Mouse (Mus musculus): ENCODE measurements around the gene Uqcr11.

Gene Uqcr11

DNA sequence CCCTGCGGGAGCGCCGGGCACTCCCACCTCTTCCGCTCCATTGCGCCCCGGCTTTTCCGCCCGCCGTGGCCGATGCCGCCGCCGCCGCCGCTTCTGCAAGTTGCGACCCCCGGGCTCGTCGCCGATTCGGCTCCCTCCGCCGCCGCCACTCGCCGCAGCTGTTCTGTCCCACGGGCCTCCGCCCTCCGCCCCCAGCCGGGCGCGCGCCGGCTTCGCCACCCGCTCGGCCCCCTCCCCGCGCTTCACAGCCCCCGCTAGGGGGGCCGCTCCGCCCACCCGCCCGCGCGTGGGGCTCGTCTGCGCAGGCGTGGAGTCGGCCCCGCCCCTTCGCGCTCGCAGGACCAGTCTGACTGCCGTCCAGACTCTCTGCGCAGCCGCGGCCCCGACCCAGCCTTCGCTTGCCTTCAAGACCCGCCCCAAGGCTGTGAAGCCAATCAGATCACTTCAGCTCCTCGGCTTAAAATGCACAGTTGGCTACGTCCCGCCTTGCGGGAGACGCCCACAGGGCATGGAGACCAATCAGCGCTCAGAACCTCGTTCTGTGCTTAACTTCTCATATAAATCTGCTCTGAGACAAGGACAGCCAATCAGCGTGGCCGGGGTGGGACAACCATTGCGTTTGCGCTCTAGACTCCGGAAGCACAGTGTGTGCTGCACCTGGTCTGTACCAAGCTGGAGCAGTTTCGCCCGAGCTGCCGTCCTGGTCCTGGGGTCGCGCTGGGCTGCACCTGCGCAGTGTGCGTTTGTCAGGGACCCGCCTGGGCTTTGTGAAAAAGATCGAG is 7.2 kb downstream of the Uqcr11 start, which contains the start of gene Mbd3:
Gene Mbd3, minus strand, starts transcription at position 360 of the 782 bp plus-strand sequence.
- peak; percentile 100 for DNase-seq (ENCODE audit: low read depth, low spot score)

DNA sequence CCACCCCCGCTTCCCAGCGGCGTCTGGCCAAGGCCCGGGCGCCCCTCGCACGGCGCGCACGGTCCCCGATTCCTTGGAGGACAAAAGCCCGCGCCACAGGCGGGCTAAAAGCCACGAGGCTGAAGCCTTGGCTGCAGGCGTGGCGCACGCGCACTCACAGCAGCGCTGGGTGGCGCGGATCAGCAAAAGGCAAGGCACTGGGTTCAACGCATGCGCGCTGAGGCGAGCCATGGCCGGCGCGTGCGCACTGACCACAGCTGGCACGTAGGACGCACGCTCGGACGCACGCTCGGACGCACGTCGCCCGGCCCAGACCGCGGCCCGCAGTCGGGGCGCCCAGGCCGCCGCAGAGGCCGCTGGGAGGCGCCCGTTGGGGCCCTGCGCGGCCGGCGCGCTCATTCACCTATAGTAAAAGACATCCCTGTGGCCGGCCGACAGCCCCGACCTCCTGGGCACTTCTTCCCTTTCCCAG is 7.9 kb downstream of the Uqcr11 start:
- peak; percentile 96 for DNase-seq (ENCODE audit: low read depth, low spot score)

DNA sequence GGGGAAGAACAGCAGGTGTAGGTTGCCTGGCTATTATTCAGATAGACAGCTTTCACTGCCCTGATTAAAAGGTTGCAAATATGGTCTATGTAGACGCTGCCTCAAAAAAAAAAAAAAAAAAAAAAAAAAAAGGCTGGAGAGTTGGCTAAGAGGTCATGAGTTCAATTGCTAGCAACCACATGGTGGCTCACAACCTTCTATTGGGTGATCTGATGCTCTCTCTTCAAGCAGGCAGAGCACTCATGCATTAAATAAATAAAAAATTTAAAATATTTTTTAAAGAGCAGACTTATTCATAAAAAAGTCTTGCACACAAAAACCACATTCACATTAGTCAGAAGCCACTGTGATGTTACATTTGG is 8.5 kb downstream of the Uqcr11 start:
- no peak for DNase-seq (ENCODE audit: low read depth, low spot score)

DNA sequence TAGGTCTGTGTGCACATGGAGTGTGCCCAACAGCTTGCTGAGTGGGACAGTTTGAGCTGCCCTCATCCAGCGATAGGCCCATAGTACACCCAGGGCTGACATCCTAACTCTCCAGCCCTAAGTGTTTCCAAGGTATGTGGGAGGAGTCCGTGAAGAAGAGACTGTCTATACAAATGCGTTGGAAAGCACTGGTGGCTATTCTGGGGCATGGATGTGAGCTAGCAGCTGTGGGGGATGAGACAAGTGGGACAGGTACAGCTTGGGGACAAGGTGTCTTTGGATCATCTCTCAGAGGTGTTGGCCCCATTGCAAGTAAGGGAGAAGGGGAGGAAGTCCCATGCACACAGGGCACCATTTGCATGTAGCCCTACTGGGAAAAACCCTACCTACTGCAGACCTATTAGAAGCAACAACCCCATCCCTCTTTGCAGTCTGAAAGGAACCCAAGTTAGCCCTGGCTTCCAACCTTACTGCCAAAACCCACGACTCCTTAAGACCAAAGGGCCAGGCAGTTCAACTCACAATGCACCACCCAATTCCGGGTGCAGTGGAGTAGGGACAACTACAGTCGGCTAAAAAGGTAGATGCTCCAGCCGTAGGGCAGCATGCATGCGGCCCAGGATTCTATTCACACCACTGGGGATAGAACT is 9.0 kb downstream of the Uqcr11 start:
- no peak for DNase-seq (ENCODE audit: low read depth, low spot score)

DNA sequence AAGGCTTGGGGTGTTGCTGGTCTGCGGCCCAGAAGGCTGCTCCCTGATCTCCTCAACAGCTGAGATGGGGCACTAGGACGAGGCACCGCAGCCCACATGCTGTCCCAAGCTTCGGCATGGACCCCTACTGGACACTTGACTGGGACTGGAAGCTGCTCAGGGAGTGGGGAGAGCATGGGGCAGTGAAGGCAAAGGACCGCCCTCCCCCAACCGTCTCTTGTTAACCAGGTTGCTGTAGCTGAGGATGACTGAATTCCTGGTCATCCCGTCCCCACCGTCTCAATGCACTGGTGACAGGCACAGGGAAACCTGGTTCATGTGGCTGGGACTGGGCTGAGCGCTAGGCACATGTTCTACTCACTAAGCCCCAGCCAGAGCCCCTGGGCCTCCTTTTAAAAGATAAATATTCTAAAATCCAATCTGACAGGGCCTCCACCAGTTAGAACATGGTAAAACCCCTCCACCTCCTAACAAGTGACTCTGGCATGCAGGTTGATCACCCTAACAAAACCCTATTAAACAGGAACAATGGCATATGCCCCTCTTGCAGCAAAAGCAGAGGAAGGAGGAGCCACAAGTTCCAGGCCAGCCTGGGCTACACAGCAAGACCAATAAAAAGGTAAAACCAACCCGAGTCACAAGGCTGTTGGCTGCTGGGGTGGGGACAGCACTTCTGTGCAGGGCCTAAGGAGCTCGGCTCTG is 9.7 kb downstream of the Uqcr11 start:
- no peak for DNase-seq (ENCODE audit: low read depth, low spot score)

DNA sequence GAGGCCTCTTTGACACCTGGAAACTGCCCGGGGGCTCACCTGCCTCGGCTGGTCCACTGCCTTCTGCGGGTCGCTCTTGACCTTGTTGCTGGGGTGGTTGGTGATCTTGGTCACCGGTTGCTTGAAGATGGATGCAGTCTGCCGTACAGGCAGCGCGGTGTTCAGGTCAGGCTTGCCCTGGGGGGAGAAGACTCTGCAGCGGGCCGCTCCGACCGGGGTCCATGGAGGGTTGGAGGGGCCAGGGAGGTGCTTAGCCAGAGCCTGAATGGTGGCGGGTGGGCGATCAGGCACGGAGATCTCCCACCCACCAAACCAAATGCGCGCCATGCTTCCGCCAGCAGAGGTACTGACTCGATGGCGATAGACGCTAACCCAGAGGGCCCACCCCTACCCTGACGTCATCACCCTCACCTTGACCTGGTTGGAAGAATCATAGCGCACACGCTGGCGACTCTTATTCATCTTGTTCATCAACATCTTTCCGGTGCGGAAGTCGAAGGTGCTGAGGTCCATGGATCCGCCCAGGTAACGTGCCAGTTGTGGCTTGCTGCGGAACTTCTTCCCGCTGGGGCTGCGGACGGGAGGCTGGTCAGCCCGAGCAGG is 11.5 kb downstream of the Uqcr11 start:
- DNase-seq (ENCODE audit: low read depth, low spot score) = no peak

DNA sequence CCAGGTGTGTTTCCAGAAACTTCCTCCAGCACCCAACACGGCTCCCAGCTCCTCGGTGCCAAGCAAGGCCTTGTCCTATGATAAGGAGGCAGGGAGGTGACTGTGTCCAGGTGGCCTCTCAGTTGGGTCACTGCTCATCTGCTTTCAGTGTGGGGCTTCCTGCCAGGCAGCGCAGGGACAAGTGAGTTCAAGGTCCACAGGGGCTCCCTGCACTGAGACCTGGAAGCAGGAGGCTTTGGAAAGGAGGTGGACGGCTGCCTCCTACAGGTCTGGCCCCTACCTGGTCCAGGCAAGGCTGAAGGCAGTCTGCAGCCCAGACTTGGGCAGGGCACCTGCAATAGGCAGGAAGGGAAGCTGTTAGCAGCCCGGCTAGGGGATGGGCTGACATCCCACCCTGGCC is 13.9 kb downstream of the Uqcr11 start:
- DNase-seq (ENCODE audit: low read depth, low spot score) = no peak

DNA sequence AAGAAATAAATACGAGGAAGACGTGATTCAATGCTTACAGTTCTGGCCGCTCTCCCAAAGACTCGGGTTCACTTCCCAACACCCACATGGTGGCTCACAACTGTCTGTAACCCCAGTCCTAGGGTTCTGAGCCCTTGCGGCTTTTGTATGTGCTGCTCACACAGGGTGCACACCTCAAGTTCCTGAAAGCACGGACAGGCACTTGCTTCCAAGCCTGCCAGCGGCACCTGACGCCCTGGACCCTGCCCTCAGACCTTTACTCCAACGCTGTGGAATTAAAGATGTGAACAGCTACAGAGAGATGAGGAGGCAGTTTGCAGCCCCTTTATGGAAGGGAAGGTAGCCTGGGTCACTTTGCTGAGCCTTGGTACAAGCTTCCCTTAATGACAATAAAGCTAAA is 15.9 kb downstream of the Uqcr11 start:
- no peak for DNase-seq (ENCODE audit: low read depth, low spot score)

DNA sequence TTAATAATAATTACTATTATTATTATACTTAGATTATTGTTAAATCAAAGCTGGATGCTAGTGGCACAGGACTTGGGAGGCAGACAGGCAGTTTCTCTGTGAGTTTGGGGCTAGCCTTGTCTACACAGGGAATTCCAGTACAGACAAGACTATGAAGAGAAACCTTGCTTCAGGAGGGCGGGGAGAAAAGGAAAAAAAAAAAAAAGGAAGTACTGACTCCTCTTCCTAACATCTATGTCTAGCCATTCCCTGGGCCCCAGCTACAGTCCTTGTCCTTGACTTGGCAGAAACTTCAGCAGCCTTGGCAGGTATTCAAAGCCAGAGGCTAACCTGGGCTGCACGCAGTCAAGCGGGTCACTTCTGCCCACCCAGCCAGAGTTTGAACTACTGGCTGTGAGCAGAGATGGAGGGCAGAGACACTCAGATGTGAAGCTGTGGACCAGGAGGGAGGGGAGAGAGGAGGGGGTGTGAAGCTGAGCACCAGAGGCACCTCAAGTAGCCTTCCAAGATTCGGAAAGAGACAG is 17.4 kb downstream of the Uqcr11 start:
- no peak for DNase-seq (ENCODE audit: low read depth, low spot score)

DNA sequence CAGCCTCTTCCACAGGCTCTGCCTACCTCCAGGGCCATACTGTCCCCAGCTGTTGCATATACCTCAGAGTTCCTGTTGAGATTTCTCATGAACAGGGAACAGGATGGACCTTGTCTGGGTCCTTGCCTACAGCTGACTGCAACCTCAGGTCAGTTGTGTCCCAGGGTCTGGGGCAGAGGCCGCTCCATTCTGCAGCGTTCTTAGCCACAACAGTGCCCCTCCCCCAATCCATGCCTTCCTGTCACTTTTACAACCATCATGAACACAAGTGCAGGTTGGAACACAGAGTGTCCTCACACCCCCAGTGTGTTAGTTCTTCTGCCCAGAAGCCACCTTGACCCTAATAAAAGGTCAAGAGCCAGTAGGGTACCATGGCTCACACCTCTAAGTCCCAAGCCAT is 17.9 kb downstream of the Uqcr11 start:
- no peak for DNase-seq (ENCODE audit: low read depth, low spot score)

DNA sequence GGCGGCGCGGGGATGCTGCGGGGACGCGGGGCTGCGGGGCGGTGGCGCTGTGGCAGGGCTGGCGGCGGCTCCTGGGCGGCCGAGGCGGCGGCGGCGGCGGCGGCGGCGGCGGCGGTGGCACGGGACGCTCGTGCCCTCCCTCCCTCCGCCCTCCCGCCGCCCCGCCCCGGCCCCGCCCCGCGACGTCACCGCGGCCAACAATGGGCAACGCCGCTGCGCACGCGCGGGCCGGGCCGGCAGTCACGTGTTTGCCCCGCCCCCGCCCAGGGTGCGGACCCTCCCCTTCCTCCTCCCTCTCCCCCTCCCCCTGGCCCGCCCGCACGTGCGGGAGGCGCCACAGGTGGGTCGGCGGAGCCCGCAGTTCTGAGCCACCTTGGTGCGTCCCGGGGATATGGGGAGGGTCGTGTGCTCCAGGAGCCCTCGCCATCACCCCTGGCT is 19.1 kb downstream of the Uqcr11 start, which contains the start of gene Mex3d:
Gene Mex3d, minus strand, starts transcription at position 138 of the 438 bp plus-strand sequence.
- DNase-seq (ENCODE audit: low read depth, low spot score) = no peak

DNA sequence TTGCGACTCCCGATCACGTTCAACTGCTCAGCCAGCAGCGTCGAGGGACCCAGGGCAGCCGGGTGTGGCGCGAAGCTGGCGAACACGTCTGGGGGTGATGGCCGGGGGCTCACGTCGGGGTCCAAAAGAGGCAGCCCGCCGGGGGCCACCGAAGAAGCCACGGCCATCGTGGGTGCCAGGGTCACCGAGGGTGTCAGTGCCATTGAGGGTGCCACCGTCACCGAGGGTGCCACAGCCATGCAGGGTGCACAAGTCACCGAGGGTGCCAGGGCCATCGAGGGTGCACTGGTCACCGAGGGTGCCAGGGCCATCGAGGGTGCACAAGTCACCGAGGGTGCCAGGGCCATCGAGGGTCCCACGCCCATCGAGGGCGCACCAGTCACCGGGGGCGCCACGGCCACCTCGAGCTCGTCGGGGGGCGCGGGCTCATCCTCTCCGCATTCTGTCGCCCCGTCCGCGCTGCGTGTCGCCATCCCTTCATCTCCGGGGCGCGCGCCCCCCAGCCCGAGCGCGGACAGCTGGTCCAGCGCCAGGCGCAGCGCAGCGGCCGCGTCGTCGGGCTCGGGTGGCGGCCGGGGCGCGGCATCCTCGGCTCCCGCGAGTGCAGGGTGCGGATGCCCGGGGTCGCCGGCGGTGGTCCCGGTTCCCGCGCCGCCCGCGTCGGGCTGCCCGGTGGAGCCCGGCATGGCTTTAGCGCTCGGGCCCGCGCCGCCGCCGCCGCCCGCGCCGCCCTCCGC is 19.7 kb downstream of the Uqcr11 start:
- DNase-seq (ENCODE audit: low read depth, low spot score) = no peak

DNA sequence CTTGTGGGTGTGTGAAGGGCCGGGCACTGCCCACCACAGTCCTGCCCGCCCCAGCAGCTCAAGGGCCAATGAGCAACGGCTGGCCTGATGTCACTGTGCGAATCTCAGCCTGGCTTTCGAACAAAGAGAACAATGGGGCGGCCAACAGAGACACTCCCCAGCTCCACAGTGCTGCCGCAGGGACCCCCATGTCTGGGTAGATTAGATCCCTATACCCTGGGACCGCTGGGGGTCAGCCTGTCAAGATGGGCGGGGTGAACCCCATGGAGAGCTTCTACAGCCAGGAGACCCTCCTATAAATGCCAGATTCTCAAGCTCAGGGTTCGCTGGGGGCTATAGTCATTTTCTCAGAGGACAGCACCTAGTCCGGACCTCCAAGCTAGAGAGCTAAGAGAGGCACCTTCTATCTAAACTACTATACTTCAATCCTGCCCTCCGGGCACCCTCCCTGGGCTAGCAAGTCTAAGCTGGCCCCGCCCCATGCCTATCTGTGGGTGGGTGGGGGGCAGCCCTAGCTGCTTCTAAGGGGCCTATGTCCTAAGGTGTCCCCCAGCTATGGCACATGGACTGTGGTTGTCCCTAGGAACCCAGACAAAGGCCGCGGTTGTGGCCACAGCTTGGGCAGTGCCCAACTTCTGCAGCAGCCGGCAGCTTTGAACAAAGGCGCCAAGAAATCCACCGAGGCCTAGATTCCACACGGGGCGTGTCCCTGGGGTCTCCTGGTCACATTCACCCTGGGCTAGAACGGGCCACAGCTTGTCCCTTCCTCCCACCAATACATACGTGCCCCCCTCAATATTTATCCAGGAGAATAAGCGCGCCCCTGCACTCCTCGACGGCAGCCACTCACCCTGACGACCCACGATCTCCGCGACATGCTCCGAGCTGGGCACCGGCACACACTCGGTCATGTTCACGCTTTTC is 20.6 kb downstream of the Uqcr11 start:
- DNase-seq (ENCODE audit: low read depth, low spot score) = no peak

DNA sequence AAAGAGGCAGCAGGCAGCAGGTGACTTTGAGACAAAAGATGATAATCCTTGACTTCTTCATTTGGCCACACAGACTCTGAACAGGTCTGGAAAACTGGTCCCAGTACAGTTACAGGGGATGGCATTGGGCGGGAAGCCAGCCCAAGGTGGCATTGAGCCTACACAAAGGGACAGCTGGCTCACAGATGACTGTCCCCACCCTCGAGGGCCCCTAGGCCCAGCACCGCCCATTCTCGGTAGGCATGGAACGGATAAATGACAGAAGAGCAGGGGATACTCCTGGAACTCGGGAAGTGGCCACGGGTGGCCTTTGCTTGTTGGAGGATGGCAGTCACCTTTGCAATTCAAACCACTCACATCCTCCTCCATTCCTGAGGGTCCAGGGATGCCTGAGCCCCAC is 21.3 kb downstream of the Uqcr11 start:
- DNase-seq (ENCODE audit: low read depth, low spot score) = no peak

DNA sequence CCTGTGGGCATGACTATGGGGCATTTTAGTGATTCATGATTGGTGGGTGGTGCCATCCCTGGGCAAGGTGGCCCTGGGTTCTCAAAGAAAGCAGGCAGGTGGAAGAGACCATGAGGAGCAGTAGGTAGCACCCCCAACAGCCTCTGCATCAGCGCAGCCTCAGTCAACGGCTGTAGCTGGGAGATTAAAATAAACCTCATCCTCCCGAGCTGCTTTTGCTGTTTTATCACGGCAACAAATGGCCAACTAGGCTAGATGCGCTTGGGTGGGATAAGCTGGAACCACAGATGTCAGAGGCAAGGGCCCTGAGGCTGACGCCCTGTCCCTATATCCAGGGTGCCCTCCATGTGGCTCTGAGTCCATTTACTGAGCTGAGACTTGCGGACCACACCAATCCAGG is 21.9 kb downstream of the Uqcr11 start:
- DNase-seq (ENCODE audit: low read depth, low spot score) = no peak

DNA sequence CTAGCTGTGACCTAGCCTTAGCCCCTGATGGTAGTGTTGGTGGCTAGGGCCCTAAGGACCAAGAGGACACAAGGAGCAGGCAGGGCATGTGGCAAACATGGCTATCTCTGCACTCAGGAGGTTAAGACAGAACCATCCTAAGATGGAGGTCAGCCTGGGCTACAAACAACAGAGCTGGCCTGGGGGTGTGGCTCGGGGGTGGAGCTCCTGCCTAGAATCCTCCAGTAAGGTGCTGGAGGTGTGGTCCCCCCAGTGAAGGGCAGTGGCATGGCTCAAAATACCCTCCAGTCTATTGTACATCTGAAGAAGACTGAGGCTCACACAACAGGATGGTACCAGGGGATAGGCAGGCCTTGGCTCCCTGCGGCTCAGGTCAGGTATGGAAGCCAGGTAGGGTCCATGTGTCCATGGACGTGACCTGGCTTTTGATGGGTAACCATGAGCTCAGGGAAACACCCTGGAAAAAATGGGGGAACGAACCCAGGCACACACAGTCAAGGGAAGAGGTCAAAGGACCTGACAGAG is 22.5 kb downstream of the Uqcr11 start:
- no peak for DNase-seq (ENCODE audit: low read depth, low spot score)

DNA sequence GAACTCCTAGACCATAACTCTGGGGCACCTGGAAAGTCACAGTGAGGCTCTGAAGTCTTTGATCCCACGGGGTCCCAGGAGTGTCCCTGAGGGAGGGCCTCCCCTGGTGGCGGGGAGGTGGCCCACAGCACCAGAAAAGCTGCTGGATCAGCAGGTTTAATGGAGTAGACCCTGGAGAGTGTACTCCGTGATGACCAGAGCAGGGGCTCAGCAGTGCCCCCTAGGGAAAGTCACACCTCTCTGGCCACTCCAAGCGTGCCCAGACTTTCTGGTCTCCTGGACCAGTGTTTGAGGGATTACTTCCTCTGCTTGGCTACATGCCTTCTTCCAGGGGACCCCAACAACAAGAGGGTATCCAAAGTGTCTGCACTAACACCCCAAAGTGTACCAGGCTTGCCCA is 23.2 kb downstream of the Uqcr11 start:
- DNase-seq (ENCODE audit: low read depth, low spot score) = no peak

DNA sequence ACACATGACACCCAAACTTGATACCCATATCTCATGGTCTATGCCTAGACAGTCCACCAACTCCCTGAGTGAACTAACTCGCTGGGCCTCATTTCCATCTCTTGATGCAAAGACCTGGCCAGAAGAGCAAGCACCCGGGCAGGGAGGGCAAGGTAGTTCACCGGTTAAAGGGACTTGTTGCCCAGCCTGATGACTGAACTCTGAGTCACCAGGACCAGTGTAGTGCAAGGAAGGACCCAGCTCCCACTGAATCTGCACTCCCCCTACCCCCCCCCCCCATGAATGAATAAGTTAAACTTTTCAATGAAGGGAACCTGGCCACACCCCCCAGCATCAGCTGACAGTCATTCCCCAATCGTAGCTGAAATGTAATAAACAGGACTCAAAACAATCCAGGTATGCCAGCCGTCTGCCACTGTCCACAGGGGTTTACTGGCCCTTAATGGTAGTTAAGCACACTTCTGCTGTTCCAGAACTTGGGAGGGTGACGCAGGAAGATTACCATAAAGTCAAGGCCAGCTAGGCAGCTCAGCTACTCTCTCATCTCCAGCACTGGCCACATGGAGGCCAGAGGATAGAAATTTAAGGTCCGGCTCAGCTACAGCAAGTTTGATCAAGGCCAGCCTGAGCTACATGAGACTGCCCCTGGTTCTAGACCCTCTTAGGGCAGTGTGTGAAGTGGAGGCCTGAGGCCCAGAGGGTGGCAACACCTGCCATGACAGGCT is 23.8 kb downstream of the Uqcr11 start:
- DNase-seq (ENCODE audit: low read depth, low spot score) = no peak

DNA sequence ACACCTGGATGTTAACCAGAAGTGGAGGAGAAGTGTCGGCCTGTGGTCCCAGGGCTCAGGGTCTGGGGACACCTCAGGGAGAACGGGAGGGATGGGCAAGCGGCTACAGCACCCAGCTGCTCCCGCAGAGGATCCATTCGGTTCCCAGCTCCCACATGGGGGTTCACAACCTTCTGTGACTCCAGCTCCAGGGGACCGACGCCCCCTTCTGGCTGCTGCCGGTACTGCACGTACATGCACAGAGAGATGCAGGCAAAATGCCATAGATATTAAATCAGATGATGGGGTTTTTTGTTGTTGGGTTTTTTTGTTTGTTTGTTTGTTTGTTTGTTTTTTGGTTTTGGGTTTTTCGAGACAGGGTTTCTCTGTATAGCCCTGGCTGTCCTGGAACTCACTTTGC is 28.9 kb downstream of the Uqcr11 start:
- no peak for DNase-seq (ENCODE audit: low read depth, low spot score)

Measured in brain, embryonic 18.5 days (tissue).